Mouse (Mus musculus): ENCODE data around the gene I830077J02Rik.

I830077J02Rik gene

DNA sequence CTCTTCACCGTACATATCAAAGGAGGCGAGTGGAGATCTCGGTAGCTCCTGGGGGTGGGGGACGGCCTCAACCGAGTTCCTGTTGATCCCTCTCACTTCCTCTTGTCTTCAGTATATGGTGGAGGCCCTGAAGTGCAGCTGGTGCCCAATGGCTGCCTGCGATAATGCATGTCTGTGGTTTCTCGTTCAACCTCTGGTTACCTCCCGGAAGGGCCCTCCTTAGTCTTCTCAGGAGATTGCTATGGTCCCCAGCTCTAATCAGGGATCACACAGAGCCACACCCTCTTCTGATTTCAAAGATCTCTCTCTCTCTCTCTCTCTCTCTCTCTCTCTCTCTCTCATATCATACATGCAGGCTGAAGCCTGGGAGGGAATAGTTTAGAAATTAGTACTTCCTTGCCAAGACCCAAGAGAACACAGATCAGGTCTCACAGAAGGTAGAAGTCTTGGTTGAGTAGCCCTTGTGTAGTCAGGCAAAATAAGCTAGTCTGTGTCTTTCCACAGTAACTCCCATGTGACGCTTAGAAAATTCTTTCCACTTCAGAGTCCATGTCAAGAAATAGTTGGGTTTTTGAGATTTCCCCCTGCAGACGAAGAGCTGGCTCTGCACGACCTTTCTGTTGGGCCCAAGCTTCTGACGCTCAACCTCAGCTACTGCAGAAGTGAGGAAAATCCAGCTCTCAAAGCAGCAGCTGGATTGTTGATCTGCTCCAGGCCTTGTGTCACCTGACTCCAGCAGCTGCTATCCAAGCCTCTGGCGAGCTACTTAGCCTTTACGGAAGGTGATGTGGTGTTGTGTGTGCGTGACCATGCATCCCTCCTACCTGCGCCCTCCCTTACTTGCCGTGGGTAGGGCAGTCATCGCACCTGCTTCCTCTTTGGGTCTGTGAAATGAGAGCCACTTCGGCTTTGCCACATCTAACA, 39.6 kb downstream of the I830077J02Rik start:
- no peak for DNase-seq

DNA sequence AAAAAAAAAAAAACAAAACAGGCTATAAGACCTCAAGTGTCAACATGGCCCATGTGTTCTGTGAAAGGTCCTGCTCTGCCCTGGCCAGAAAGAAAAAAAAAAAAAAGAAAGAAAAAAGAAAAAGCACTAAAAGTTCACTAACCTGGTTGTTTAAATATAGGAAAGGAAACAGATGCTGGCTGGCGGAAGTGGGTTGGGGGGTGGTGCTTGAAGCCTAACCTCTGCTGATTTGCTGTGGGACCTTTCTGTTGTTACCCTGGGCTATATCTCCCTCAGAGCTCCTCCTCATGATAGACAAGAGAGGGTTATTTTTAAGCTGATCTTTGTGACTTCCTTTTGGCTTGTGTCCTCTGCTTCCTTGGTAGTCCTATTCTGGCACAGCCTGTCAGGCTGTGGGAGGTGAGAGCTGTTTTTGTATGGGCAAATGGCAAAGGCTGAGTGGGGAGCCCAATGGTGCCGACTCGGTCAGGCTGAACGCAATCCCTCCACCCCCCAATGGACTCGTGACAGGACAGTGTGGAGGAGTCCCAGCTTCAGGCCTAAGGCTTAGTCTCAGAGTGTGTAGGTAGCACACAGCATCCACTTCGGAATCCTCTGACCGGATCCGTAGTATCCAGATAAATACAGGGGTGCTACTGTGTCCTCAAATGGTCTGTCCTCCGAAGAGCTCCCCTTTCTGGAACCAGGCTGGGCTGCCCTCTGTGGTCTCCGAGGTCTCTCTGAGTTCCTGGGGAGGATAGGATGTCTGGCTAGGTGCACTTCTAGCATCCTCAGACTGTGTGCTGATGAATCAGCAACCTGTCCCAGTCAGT, 40.5 kb downstream of the I830077J02Rik start:
- DNase-seq, result peak; percentile 68

- DNase-seq, result no peak
Measured at GRCm38 (mm10) chr3:105891141-105891540, 41.3 kb downstream of the I830077J02Rik start.

GRCm38 (mm10) chr3:105890220-105890619, 42.2 kb downstream of the I830077J02Rik start:
- no peak for DNase-seq

GRCm38 (mm10) chr3:105888961-105889360, 43.5 kb downstream of the I830077J02Rik start:
- DNase-seq, result no peak

- no peak for DNase-seq
Measured at GRCm38 (mm10) chr3:105883111-105883510, 49.4 kb downstream of the I830077J02Rik start.

- no peak for DNase-seq
Measured at GRCm38 (mm10) chr3:105882105-105882504, 50.4 kb downstream of the I830077J02Rik start.

- DNase-seq, result no peak
Measured at GRCm38 (mm10) chr3:105880419-105880818, 52.0 kb downstream of the I830077J02Rik start.

- DNase-seq, result no peak
Measured at GRCm38 (mm10) chr3:105878751-105879150, 53.7 kb downstream of the I830077J02Rik start.

- DNase-seq, result no peak
Measured at GRCm38 (mm10) chr3:105877919-105878318, 54.5 kb downstream of the I830077J02Rik start.

GRCm38 (mm10) chr3:105877252-105877803, 55.1 kb downstream of the I830077J02Rik start:
- DNase-seq, result no peak

DNA sequence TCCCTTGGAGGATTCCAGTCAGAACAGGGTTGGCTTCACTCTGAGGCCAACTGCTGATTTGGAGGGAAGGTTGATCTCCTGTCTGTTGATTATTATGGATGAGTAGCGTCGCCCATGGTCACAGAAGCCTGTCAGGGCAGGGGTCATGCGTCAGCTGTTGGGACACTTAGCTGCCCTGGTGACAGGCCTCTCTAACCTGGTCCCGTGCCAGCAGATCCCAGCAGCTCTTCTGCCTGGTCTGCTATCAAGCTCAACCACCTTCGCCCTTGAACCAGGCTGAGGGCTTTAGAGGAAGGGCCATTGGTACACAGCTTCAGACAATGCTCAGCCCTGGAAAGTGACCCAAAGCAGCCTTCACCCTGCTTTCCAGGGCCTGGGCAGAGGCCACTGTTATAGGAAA, 56.4 kb downstream of the I830077J02Rik start:
- DNase-seq, result peak; percentile 65

Measured in kidney, postnatal 10 days (tissue).